Mouse (Mus musculus) testis, postnatal 10 days (tissue): ENCODE results near the gene Cisd3.
"Not testable (repeated sequence)": the region's sequence is repeated elsewhere in the genome, so short reads cannot be mapped to it uniquely, and the experiment has no call there.

Experiments used
- DNase-seq: peaks from one replicate; pipeline ENCODE4 v3.0.0; 2021; ENCODE audit warnings: low spot score

The Cisd3 gene

GRCm38 (mm10) chr11:97685613-97686321, at the start of gene Cisd3:
Gene Cisd3 (plus strand): TSS chr11:97685826.
- peak; percentile 92 for DNase-seq

- no peak for DNase-seq
Measured at GRCm38 (mm10) chr11:97641668-97642067, 44.0 kb upstream of the Cisd3 start.

- no peak for DNase-seq
Measured at GRCm38 (mm10) chr11:97642746-97643145, 42.9 kb upstream of the Cisd3 start.

- no peak for DNase-seq
Measured at GRCm38 (mm10) chr11:97643380-97644055, 42.1 kb upstream of the Cisd3 start.

GRCm38 (mm10) chr11:97644834-97645233, 40.8 kb upstream of the Cisd3 start:
- DNase-seq = peak; percentile 84

- not testable (repeated sequence) for DNase-seq
Measured at GRCm38 (mm10) chr11:97648541-97648940, 37.1 kb upstream of the Cisd3 start.

GRCm38 (mm10) chr11:97650341-97650740, 35.3 kb upstream of the Cisd3 start:
- no peak for DNase-seq

- DNase-seq = not testable (repeated sequence)
Measured at GRCm38 (mm10) chr11:97653376-97653775, 32.2 kb upstream of the Cisd3 start.

GRCm38 (mm10) chr11:97654210-97654609, 31.4 kb upstream of the Cisd3 start:
- no peak for DNase-seq

GRCm38 (mm10) chr11:97656269-97656971, 29.2 kb upstream of the Cisd3 start:
- no peak for DNase-seq

GRCm38 (mm10) chr11:97657184-97657945, 28.3 kb upstream of the Cisd3 start:
- DNase-seq = no peak

- not testable (repeated sequence) for DNase-seq
Measured at GRCm38 (mm10) chr11:97657967-97658366, 27.7 kb upstream of the Cisd3 start.

GRCm38 (mm10) chr11:97658751-97659266, 26.8 kb upstream of the Cisd3 start:
- DNase-seq = peak; percentile 50

- DNase-seq = no peak
Measured at GRCm38 (mm10) chr11:97659267-97659989, 26.2 kb upstream of the Cisd3 start.

GRCm38 (mm10) chr11:97659990-97660714, 25.5 kb upstream of the Cisd3 start:
- peak; percentile 74 for DNase-seq

- DNase-seq = peak; percentile 37
Measured at GRCm38 (mm10) chr11:97660734-97661647, 24.6 kb upstream of the Cisd3 start.

- DNase-seq = peak; percentile 74
Measured at GRCm38 (mm10) chr11:97661648-97662133, 23.9 kb upstream of the Cisd3 start.

- DNase-seq = peak; percentile 65
Measured at GRCm38 (mm10) chr11:97662207-97662892, 23.3 kb upstream of the Cisd3 start.
